Mouse (Mus musculus) E14TG2a.4 (cell line): ENCODE data around the gene Slc1a1.

Experiments
- CTCF ChIP-seq: conservative IDR thresholded peaks from 2 replicates; pipeline ENCODE4 v1.5.1; 2014; ENCODE audit warnings: low read length
- NANOG ChIP-seq: IDR thresholded peaks from 2 replicates; pipeline ENCODE4 v1.6.1; 2014; ENCODE audit warnings: borderline replicate concordance, low read length, mixed read lengths

DNA sequence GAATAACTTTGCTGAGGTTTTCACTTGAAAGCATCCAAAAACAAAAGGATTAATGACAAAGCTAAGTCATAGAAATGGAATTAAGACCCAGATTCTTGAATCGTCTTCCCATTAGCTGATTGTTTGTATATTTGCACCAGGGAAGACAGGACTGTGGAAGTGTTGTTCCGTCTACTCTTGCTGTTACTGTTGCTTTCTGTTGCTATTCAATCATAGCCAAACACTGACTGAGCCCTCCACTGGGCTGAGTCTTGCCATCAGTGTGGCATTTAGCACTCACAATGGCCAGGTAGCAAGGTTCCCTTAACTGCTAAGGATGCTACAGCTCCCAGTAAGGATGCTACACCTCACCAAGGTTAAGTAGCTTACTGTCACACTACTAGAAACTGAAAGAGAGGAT lies 25.4 kb downstream of the Slc1a1 start:
- TF ChIP-seq CTCF, result no peak
- TF ChIP-seq NANOG, result no peak
